Mouse (Mus musculus) cerebellum, adult 11-12 months (tissue): ENCODE results near the gene Fgf9.

Experiments
- DNase-seq: peaks from one replicate; pipeline ENCODE4 v3.0.0; 2022

Fgf9 gene

DNA sequence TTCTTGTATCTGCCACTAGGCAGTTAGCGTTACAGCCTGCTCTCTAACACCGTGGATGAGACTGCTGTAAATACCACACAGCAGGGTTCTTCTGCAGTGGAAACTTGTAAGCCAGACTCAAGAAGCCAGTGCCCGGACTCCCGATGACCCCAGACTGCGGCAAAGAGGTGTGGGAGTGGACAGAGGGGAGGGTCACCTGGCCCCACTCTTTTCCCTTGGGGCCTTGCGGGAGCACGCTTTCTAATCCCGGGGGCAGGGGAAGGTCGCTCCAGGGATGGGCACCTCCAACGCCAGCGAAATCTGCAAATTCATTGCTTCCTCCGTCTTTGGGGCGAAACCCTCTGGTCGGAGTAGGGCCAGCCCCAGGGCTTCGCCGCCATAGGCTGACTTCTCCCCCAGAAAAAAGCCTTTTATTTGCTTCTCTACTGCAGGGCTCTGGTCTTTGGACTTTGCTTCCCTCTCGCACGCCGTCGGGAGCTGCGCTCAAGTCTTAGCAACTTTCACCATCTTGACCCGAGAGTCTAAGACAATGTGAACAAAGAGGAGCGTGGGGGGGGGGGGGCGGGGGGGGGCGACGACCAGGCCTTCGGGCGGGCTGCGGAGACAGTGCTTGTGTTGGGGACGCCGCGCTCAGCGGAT lies at the start of gene Fgf9:
TSS of gene Fgf9 (plus strand) at position 67 of the 639 bp plus-strand sequence.
- DNase-seq = peak; percentile 62

- DNase-seq = peak; percentile 31
Measured at GRCm38 (mm10) chr14:58034567-58034966, 35.8 kb upstream of the Fgf9 start.

DNA sequence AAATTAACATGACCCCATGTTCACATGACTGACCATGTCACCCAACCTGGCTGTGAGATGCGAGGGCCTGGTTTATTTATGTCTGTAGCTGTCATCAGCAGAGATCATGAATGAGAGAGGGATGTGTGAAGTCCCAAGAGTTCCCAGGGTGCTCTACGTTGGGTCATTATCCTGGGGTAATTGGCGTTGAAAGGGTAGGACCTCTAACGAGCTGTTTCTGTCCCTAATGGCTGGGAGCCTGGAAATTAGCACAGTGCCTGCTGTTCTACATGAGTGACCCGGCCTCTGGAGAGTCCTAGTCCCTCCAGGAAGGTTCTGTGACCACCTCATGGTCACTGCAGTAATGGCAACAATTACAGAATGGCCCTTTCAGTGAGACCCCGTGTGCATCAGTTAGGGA lies 34.2 kb upstream of the Fgf9 start:
- no peak for DNase-seq

GRCm38 (mm10) chr14:58046639-58047284 lies 23.6 kb upstream of the Fgf9 start:
- DNase-seq = no peak

DNA sequence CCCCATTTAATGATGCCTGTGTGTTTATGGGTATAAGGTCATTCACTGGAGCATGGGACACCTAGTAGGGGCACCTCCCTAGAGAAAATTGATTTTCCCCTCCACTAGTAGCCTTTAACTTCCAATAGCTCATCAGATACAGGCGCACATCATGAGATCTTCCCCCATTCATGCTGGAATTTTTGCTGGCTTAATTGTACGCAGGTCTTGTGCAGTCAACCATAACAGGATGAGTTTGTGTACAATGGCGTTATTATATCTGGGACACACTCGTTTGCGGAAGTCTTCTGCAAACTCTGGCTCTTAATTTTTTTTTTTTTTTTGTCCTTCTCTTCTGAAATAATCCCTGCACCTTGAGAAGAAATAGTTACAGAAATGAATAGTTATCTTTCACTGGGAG lies 19.7 kb upstream of the Fgf9 start:
- DNase-seq = no peak

DNA sequence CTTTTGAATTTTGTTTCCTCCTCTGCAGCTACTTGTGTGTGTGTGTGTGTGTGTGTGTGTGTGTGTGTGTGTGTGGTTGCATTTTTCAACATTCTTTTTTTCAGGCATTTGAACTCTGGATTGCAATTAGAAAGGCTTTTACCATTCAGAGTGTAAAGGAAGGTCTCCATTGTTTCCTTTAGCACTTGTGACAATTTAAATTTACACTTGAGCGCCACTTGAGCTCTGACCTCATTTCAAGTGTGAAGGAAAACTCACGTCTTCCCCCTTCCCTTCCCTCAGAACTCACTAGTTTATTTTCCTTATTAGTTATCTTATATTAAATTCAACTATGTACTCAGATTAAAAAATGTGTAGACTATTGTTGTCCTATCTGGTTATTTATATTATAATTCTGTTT lies 2.8 kb upstream of the Fgf9 start:
- DNase-seq = no peak

DNA sequence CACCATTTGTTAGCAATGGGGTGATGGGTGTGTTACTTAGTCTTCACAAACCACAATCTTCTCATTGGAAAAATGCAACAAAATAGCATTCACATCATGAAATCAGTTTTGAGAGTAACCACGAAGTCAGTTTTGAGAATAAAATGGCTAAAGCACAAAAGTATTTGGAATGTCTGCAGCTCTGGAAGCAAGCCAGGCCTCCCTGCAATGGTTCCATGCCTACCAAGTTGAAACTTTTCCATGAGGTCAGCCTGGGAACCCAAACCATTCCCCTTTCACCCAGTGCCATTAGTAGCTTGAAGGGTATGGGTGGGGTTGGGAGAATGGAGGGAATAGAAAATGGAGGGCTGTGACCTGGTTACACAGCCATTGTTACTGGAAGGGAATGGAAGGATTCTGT lies 1.7 kb upstream of the Fgf9 start:
- no peak for DNase-seq

DNA sequence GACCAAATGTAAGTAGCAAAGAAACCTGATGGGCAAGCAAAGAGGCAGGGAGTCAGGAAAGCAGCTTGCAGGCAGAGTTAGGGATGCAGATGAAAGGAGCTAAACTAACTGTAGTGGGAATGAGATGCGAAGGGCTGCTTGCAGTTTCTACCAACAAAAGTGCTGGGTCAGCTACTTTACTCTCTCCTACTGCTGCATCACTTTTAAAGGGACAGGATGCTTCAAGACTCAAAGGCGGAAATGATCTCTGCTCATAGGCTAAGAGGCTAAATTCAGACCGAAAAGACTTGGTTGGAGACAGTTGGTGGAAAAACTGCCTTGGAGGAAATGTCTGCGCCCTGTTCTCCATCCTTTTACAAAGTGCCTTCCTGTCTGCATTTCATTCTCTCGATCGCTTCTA lies 420 bp upstream of the Fgf9 start:
- DNase-seq = no peak

DNA sequence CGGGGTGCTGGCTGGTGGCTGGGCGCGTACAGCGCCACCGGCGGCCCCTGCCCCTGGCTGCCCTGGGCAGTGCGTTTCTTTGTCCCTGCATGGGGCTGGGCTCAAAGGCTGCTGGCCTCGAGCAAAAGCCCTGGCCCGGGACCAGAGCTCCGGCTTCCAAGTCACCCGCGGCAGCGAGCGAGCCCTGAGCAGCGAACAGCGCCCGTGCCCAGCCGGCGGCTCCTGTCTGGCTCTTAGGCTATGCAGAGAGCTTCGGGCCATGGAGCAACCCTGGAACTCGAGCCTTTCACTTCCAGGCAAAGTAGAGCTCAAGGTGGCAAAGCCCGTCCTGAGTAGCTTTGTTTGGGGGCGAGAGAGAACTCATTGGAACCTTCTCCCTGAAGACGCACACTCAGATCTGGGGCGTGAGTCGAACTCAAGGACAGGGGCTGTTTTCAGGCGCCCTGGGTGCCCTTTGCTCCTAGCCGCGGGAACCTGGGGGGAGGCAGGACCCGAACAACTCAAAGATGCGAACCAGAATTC lies 834 bp downstream of the Fgf9 start:
- peak; percentile 78 for DNase-seq

DNA sequence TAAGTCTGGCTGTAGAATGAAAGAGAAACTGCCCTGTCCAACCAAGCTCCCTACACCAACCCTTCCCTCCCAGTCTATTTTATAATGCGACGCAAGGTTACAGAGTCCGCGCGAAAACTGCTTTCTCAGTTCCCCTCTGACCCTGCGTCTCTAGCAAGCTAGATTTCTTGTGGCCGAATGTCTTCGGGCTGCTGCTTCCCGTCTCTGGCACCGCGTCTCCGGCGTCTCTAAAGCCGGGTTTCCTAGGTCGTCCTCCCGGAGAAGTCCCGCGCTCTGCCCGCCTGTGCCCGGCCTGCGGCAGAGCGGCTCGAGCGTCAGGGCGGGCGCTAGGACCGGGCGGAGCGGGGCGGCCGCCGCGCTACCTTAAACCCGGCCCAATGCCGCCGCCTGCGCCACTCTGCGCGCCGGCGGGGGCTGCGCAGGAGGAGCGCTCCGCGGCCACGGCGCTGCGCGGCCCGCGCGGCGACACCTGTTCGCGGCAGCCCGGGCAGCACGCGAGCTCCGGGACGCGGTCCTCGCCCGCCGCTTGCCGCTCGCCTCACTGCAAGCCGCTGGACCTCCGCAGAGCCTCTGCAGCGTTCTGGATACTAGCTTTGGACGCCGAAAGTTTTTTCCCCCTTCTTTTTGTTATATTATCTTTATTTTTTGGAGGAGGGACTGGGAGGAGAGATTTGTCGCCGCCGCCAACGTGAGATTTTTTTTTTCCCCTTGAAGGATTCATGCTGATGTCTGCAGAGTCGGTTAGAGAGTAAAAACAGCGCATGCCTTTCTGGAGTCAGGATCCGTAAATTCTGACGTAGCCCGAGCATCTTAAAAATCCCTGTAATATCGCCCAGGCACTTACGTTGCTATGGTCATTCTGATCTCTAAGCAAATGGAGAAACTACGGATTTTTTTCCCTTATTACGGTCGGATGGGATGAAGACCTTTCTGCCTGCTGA lies 1.8 kb downstream of the Fgf9 start:
- peak; percentile 90 for DNase-seq

DNA sequence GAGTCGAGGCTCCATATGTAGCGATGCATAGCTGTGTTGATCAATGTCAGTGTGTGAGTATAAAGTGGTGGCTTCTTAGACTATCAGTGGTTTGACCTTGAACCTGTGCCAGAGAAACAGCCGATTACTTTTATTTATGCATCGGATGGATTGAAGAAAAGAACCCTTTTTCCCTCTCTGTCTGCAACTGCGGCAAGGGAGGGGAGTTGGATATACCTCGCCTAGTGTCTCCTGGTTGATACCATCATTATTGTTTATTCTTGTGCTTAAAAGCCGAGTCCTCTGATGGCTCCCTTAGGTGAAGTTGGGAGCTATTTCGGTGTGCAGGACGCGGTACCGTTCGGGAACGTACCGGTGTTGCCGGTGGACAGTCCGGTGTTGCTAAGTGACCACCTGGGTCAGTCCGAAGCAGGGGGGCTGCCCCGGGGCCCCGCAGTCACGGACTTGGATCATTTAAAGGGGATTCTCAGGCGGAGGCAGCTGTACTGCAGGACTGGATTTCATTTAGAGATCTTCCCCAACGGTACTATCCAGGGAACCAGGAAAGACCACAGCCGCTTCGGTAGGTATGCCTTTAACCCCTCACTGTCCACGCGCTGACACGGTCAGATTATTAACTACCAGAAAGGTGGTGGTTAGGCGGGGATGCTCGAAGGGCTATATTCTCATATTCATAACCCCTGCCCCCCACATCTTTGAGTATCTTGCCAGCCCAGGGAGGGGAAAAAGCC lies 2.6 kb downstream of the Fgf9 start:
- peak; percentile 58 for DNase-seq

GRCm38 (mm10) chr14:58073936-58074335 lies 3.6 kb downstream of the Fgf9 start:
- DNase-seq = peak; percentile 45

DNA sequence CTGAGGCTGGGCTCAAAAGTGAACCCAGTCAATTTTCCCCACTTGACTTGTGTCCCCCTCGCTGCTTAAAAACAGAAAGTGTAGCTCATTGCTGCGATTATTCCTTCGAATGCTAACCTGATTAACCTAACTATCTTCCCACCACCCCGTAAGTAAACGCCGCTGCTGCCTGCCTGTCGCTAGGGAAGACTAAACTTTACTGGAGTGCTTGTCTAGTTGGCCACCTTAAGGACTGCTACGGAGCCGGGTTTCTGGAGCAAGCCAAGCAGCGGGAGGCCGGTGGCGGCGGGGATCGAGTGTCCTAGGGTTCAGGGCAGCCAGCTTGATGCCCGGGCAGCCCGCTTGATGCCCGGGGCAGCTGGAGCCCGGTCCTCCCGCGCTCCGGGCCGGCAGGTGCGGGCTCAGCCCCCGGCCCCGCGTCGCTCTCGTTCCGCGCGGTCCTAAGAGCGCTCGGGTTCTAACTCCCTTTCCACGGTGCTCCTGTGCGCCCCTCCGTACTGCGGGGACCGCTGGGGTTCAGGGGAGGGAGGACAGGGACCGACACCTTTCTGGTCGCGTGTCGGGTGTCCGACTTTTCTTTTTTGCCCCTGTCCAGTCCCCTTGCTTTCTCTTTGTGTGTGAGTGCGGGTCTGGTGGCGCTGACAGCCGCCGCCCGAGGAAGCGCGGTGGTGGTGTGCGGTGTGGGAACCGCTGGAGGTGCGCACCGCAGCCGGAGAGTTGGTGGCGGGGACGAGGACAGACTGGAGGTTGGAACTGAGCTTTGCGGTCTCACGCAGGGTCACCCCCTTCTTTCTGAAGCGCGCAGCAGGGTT lies 4.5 kb downstream of the Fgf9 start:
- peak; percentile 70 for DNase-seq

GRCm38 (mm10) chr14:58075433-58076029 lies 5.2 kb downstream of the Fgf9 start:
- peak; percentile 80 for DNase-seq

DNA sequence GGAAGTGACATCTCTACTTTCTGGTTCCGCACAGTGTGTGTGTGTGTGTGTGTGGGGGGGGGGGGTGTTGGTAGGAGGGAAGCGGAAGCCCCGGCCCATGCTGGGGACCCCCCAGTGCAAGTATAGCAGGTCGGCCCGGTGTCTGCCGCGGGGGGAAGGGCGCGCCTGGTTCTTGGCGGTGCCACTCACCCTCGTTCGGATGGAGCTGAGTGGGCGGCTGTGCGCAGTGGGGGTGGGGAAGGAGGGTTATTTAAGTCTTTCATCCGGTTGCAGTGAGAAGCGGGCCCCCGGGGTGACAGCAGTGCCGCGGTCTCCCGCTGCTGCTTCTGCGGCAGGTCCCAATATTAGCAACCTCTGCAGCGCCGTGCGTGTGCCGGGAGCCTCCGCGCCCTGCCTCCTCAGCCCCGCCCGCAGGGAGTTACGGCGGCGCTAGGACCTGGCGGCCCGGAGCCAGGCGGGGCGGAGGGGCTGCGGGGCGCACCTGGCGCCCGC lies 5.7 kb downstream of the Fgf9 start:
- DNase-seq = peak; percentile 89

DNA sequence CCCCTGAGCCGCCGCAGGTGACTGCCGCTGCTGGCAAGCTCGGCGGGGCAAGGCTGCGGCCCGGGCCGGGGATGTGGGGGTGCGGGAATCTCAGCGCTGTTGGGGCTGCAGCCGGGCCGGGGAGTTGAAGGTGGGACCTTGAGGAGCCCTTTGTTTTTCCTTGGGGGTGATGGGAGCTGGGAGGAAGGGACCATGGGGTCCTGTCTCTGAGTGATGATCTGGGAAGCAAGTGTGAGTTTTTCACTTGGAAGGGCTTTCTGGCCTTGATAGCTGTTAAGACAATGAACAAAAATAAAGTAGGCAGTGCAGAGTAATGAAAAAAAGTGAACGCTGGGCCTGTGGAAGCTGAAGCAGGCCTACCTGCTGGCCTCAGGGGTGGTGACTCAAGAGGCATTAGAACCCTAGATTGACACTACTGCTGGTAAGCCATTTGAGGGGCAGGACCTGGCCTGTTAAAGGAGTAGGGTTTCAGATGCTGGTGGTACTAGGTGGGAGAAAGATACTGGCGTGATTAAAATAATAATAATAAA lies 6.4 kb downstream of the Fgf9 start:
- no peak for DNase-seq

- no peak for DNase-seq
Measured at GRCm38 (mm10) chr14:58079471-58079870, 9.1 kb downstream of the Fgf9 start.

DNA sequence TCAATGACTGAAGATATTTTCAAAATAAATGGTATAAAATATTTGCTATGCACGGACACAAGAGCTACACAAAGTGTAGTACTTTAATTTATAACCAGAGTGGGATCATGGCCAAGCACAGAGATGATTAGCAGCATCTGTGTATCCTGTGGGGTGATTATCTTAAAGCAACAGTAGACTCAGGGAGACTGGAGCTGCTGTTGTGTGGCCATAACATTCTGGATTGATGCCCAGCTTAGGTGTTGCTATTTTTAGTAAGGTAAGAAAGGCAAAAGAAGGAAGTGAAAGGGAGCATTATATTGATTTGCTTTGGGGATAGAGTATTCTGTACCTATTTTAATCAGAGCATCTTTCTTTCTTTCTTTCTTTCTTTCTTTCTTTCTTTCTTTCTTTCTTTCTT lies 11.6 kb downstream of the Fgf9 start:
- no peak for DNase-seq

DNA sequence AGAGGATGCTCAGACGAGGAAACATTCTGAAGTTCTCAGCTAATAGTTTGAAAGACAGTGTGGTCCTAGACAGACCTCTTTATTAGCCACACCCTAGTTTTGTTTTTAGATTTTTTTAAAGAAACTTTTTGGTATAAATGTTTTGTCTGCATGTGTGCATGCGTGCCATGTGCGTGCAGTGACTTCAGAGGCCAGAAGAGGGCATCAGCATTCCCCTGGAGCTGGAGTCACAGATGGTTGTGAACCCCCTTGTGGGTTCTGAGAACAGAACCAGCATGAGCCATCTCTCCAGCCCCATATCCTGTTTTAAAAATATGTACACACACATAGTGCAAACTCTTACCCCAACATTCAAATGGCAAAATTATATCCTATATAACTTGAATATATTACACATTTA lies 13.9 kb downstream of the Fgf9 start:
- no peak for DNase-seq

- DNase-seq = no peak
Measured at GRCm38 (mm10) chr14:58087326-58087725, 17.0 kb downstream of the Fgf9 start.

- peak; percentile 69 for DNase-seq
Measured at GRCm38 (mm10) chr14:58089486-58089885, 19.1 kb downstream of the Fgf9 start.
